Mouse (Mus musculus): ENCODE data around the gene Adam33.

- TF ChIP-seq CTCF (conservative IDR thresholded peaks at IDR 0.05; ENCODE audit: low read length) (no peak), POU5F1 (IDR thresholded peaks at IDR 0.05; ENCODE audit: borderline replicate concordance, low read length) (no peak), NANOG (IDR thresholded peaks at IDR 0.05; ENCODE audit: borderline replicate concordance, low read length) (no peak)
Observed at GRCm38 (mm10) chr2:131090852-131091251, 27.2 kb upstream of the Adam33 start.
